8 mouse cellular contexts compared by ENCODE assay signal in the genomic region with DNA sequence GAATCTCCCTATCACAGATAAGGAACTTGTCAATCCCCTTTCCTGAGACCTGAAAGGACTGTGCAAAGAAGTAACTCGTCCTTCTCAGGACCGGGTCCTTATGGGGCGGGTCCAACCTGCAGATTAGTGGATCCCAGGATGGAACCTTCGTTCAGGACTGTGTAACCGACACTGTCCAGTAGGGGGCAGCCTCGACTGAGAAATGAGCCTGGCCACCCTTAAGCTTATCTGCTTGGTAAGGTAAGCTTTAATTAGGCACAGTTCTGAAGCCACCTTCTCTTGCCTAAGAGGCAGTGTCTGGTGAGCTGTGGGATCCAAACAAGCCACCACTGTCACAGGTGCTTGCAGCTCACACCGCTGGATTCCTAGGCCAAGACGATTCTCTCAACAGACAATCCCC. TPM values are rescaled to one million over a fixed set of nuclear protein-coding genes. Genes with fewer than 3 reads are reported as not detected.
DNase-seq lines count a peak whose midpoint lies in the region; ATAC-seq and TF ChIP-seq lines count a peak whose summit lies in the region.

No protein-coding gene starts in this region.

- H3K4me3 ChIP-seq in midbrain, embryonic 10.5 days, result no peak overlapping the region
- no peak overlapping the region for H3K4me3 ChIP-seq in midbrain, embryonic 15.5 days
- H3K4me3 ChIP-seq in intestine, postnatal 0 days (ENCODE audit: low read depth, low read length), result no peak overlapping the region
- H3K4me3 ChIP-seq in midbrain, embryonic 13.5 days (replicated peaks), result no peak overlapping the region

- peaks cover 4% of the 10 kb centered on the region; the same call in 1 of the 2 replicates for H3K27me3 ChIP-seq in midbrain, embryonic 10.5 days (ENCODE audit: low read depth, poor library complexity, severe bottlenecking)
- no peaks in the 10 kb centered on the region for H3K27me3 ChIP-seq in midbrain, embryonic 15.5 days (replicated peaks)
- no peaks in the 10 kb centered on the region for H3K27me3 ChIP-seq in intestine, postnatal 0 days (replicated peaks; ENCODE audit: control insufficient read depth, insufficient read depth, low read length)
- 0 out of 2 replicates have a peak, but pooled peaks cover 3% of the 10 kb centered on the region for H3K27me3 ChIP-seq in midbrain, embryonic 13.5 days

- H3K9ac ChIP-seq in midbrain, embryonic 15.5 days, result no peak overlapping the region
- H3K9ac ChIP-seq in intestine, postnatal 0 days (ENCODE audit: low read depth, low read length), result no peak overlapping the region
- no peak overlapping the region for H3K9ac ChIP-seq in midbrain, embryonic 13.5 days (replicated peaks)

- 0 out of 2 replicates have a peak overlapping the region, but pooled peaks have one; percentile 20 for H3K27ac ChIP-seq in midbrain, embryonic 10.5 days (replicated peaks)
- no peak overlapping the region for H3K27ac ChIP-seq in midbrain, embryonic 15.5 days
- H3K27ac ChIP-seq in intestine, postnatal 0 days (ENCODE audit: low read depth, low read length), result no peak overlapping the region
- no peak overlapping the region for H3K27ac ChIP-seq in midbrain, embryonic 13.5 days

- H3K36me3 ChIP-seq in midbrain, embryonic 10.5 days, result no peaks in the 10 kb centered on the region
- no peaks in the 10 kb centered on the region for H3K36me3 ChIP-seq in midbrain, embryonic 15.5 days (replicated peaks)
- H3K36me3 ChIP-seq in intestine, postnatal 0 days (ENCODE audit: control insufficient read depth, insufficient read depth), result no peaks in the 10 kb centered on the region
- no peaks in the 10 kb centered on the region for H3K36me3 ChIP-seq in midbrain, embryonic 13.5 days

- peak; percentile 95 for TF ChIP-seq CTCF in intestine, postnatal 0 days (IDR thresholded peaks at IDR 0.05; ENCODE audit: low read depth)

- intact Hi-C loops in gastrocnemius, postnatal 14 days (cut with DNase I; ENCODE audit: low total_unique reads), result loop anchor here (2.0 kb wide), 1 partner anchor 79 kb away; no protein-coding TSS in a partner anchor
- intact Hi-C loops in left cerebral cortex, postnatal 36 days (cut with DNase I), result loop anchor here (1.0 to 5.0 kb wide), 2 partner anchors 79 to 212 kb away; no protein-coding TSS in a partner anchor

- H3K4me2 ChIP-seq in midbrain, embryonic 15.5 days, result no peak overlapping the region
- H3K4me2 ChIP-seq in intestine, postnatal 0 days (replicated peaks; ENCODE audit: low read depth), result no peak overlapping the region
- H3K4me2 ChIP-seq in midbrain, embryonic 13.5 days (replicated peaks), result no peak overlapping the region

- no peak; the same call in 1 of the 2 replicates for ATAC-seq in midbrain, embryonic 15.5 days (replicated peaks)
- peak; percentile 83 for ATAC-seq in common myeloid progenitor, adult 5-6 weeks (replicated peaks; ENCODE audit: low read depth, poor library complexity, severe bottlenecking)
- ATAC-seq in intestine, postnatal 0 days, result peak; percentile 63
- ATAC-seq in midbrain, embryonic 13.5 days, result peak; percentile 46; the same call in 1 of the 2 replicates

- WGBS in midbrain, embryonic 10.5 days, result 16% methylated on average over 8 of the region's 8 CpGs
- WGBS in midbrain, embryonic 15.5 days, result 10% methylated on average over 8 of the region's 8 CpGs
- WGBS in intestine, postnatal 0 days, result 8% methylated on average over 8 of the region's 8 CpGs
- 12% methylated on average over 8 of the region's 8 CpGs for WGBS in midbrain, embryonic 13.5 days

- DNase-seq in midbrain, embryonic 10.5 days (ENCODE audit: low spot score), result peak; percentile 83
- peak; percentile 76 for DNase-seq in gastrocnemius, postnatal 14 days
- peak; percentile 57 to 73 for DNase-seq in left cerebral cortex, postnatal 36 days (ENCODE audit: low spot score in 2 of 2)
- DNase-seq in spleen, adult 18-20 months, result peak; percentile 66 to 87

- H3K9me3 ChIP-seq in midbrain, embryonic 10.5 days (replicated peaks), result no peaks in the 10 kb centered on the region
- no peaks in the 10 kb centered on the region for H3K9me3 ChIP-seq in midbrain, embryonic 15.5 days
- H3K9me3 ChIP-seq in intestine, postnatal 0 days (ENCODE audit: control insufficient read depth), result no peaks in the 10 kb centered on the region
- H3K9me3 ChIP-seq in midbrain, embryonic 13.5 days, result no peaks in the 10 kb centered on the region

- peaks cover 17% of the 10 kb centered on the region for H3K4me1 ChIP-seq in midbrain, embryonic 10.5 days
- H3K4me1 ChIP-seq in midbrain, embryonic 15.5 days, result peaks cover 11% of the 10 kb centered on the region; the same call in 1 of the 2 replicates
- H3K4me1 ChIP-seq in intestine, postnatal 0 days (replicated peaks; ENCODE audit: control insufficient read depth, insufficient read depth, low read length), result no peaks in the 10 kb centered on the region
- peaks cover 16% of the 10 kb centered on the region; the same call in 1 of the 2 replicates for H3K4me1 ChIP-seq in midbrain, embryonic 13.5 days (replicated peaks)

RNA-seq across cellular contexts. Expression of a gene that starts 24.8 kb away (rescaled TPM):
- 0.62 and 0.63 TPM in 2 replicates for polyA plus RNA-seq in midbrain, embryonic 10.5 days (2016; fragmentation: Nextera tagmentation; extraction: Ambion mirVana)
- polyA plus RNA-seq in midbrain, embryonic 15.5 days (2015; fragmentation: Nextera tagmentation; extraction: Ambion mirVana), result 0.41 TPM in 1 of 2 replicates, not detected in the other
- total RNA-seq in common myeloid progenitor, adult 5-6 weeks (2017), result not detected in 2 replicates
- total RNA-seq in gastrocnemius, postnatal 14 days (2021), result not detected
- 1.1 and 1.5 TPM in 2 replicates for polyA plus RNA-seq in intestine, postnatal 0 days (2015; fragmentation: Nextera tagmentation; extraction: Ambion mirVana)
- total RNA-seq in left cerebral cortex, postnatal 36 days (2021), result under 1 TPM in 1 of 2 experiments, not detected in 1; 0.94 TPM
- polyA plus RNA-seq in midbrain, embryonic 13.5 days (2015; fragmentation: Nextera tagmentation; extraction: Ambion mirVana), result not detected in 2 replicates

RNA-seq across cellular contexts. Expression of a gene that starts 34.8 kb away (rescaled TPM):
- 14.7 and 16.1 TPM in 2 replicates for polyA plus RNA-seq in midbrain, embryonic 10.5 days (2016; fragmentation: Nextera tagmentation; extraction: Ambion mirVana)
- 24.7 and 25.1 TPM in 2 replicates for polyA plus RNA-seq in midbrain, embryonic 15.5 days (2015; fragmentation: Nextera tagmentation; extraction: Ambion mirVana)
- total RNA-seq in common myeloid progenitor, adult 5-6 weeks (2017), result 10.1 and 15.3 TPM in 2 replicates
- 10 to 100 TPM in 1 of 2 experiments, 1 to 10 TPM in 1; 9.7 to 10.6 TPM for total RNA-seq in gastrocnemius, postnatal 14 days (2021)
- polyA plus RNA-seq in intestine, postnatal 0 days (2015; fragmentation: Nextera tagmentation; extraction: Ambion mirVana), result 17.0 and 18.8 TPM in 2 replicates
- 10 to 100 TPM; 19.9 to 20.2 TPM for total RNA-seq in left cerebral cortex, postnatal 36 days (2021)
- polyA plus RNA-seq in midbrain, embryonic 13.5 days (2015; fragmentation: Nextera tagmentation; extraction: Ambion mirVana), result 13.4 and 15.2 TPM in 2 replicates
